Mouse (Mus musculus) forebrain, embryonic 13.5 days (tissue): ENCODE measurements around the gene Wdr53. TPM values are rescaled to one million over a fixed set of nuclear protein-coding genes. Genes with fewer than 3 reads are reported as not detected.
"Not testable (repeated sequence)": the region's sequence is repeated elsewhere in the genome, so short reads cannot be mapped to it uniquely, and the experiment has no call there.

Experiments
- ATAC-seq: fragments of 200-750 bp; cut with Nextera tagmentation; 2 replicates; pipeline ENCODE4 v1.8.0; 2017
- H3K27ac ChIP-seq: fragments of 300-500 bp; sonication (generic); 2 replicates; pipeline ENCODE4 v1.5.1; 2015; ENCODE audit warnings: inconsistent platforms, mild to moderate bottlenecking, moderate library complexity
- H3K27me3 ChIP-seq: fragments of 300-500 bp; sonication (generic); 2 replicates; pipeline ENCODE4 v1.6.1; 2015; ENCODE audit warnings: mild to moderate bottlenecking, inconsistent platforms
- H3K36me3 ChIP-seq: fragments of 300-500 bp; sonication (generic); 2 replicates; pipeline ENCODE4 v1.6.1; 2015; ENCODE audit warnings: mild to moderate bottlenecking, inconsistent platforms; ENCODE audit not compliant: poor library complexity, severe bottlenecking
- H3K4me1 ChIP-seq: fragments of 300-500 bp; sonication (generic); 2 replicates; pipeline ENCODE4 v1.6.1; 2015; ENCODE audit warnings: inconsistent platforms
- H3K4me2 ChIP-seq: fragments of 300-500 bp; sonication (generic); 2 replicates; pipeline ENCODE4 v1.6.1; 2015; ENCODE audit warnings: inconsistent platforms, mild to moderate bottlenecking, moderate library complexity
- H3K4me3 ChIP-seq: fragments of 300-500 bp; sonication (generic); 2 replicates; pipeline ENCODE4 v1.5.1; 2015; ENCODE audit warnings: mild to moderate bottlenecking, inconsistent platforms
- H3K9ac ChIP-seq: fragments of 300-500 bp; sonication (generic); 2 replicates; pipeline ENCODE4 v1.6.1; 2015; ENCODE audit warnings: mild to moderate bottlenecking, inconsistent platforms
- H3K9me3 ChIP-seq: fragments of 300-500 bp; sonication (generic); replicated peaks from 2 replicates; pipeline ENCODE4 v1.6.1; 2016; ENCODE audit warnings: inconsistent platforms
- WGBS: fragments of 180-500 bp; shearing (Covaris S2); methylation state at CpG from one replicate; pipeline ENCODE4 v1.1.7; 2015; 5-methylcytosine and 5-hydroxymethylcytosine counted together
- microRNA counts: library from miRNA; unstranded; fragments of <30 nt; microRNA quantifications from one replicate; lab custom pipeline; 2016
- microRNA-seq: library from miRNA; unstranded; fragments of <30 nt; microRNA quantifications from one replicate; pipeline ENCODE4, GENCODE M21; 2016
- polyA plus RNA-seq: library from polyadenylated mRNA; unstranded; fragments of >200 nt; fragmentation: Nextera tagmentation; extraction: Ambion mirVana; gene quantifications from 2 replicates; pipeline ENCODE4 v1.2.1, GENCODE M21; 2015

Wdr53 gene
- polyA plus RNA-seq, 1 experiment from 2014 or later: 18.3 TPM

- no peak for ATAC-seq
Measured at GRCm38 (mm10) chr16:32282608-32283007, 35.6 kb downstream of the Wdr53 start.

GRCm38 (mm10) chr16:32291821-32292220, 44.8 kb downstream of the Wdr53 start:
- Histone ChIP-seq H3K9me3 (no peaks in the 10 kb centered on the region), H3K4me1 (no peaks in the 10 kb centered on the region), H3K4me2 (no peak overlapping the region), H3K27ac (no peak overlapping the region), H3K27me3 (no peaks in the 10 kb centered on the region), H3K36me3 (peaks cover 63% of the 10 kb centered on the region), H3K9ac (no peak overlapping the region), H3K4me3 (no peak overlapping the region)
- 92% methylated on average over 4 of the region's 4 CpGs for WGBS
- no peak for ATAC-seq

More at GRCm38 (mm10) chr16:32282608-32283007, 35.6 kb downstream of the Wdr53 start:
- H3K9ac ChIP-seq: no peak overlapping the region
- peaks cover 33% of the 10 kb centered on the region for H3K4me1 ChIP-seq
- peaks cover 61% of the 10 kb centered on the region for H3K36me3 ChIP-seq
- H3K4me2 ChIP-seq: no peak overlapping the region
- no peaks in the 10 kb centered on the region for H3K9me3 ChIP-seq
- H3K27ac ChIP-seq: no peak overlapping the region
- no peaks in the 10 kb centered on the region for H3K27me3 ChIP-seq
- no peak overlapping the region for H3K4me3 ChIP-seq

GRCm38 (mm10) chr16:32299617-32300016, 52.6 kb downstream of the Wdr53 start:
- not testable (repeated sequence) for H3K27me3 ChIP-seq, H3K9me3 ChIP-seq, H3K27ac ChIP-seq, H3K4me2 ChIP-seq, H3K4me3 ChIP-seq, H3K9ac ChIP-seq, ATAC-seq, H3K4me1 ChIP-seq
- H3K36me3 ChIP-seq: peaks cover 59% of the 10 kb centered on the region
- 96% methylated on average over 4 of the region's 4 CpGs for WGBS

- H3K9ac ChIP-seq: no peak overlapping the region
- H3K27ac ChIP-seq: no peak overlapping the region
- H3K9me3 ChIP-seq: no peaks in the 10 kb centered on the region
- 44% methylated on average over 1 of the region's 1 CpGs for WGBS
- H3K4me1 ChIP-seq: no peaks in the 10 kb centered on the region
- no peaks in the 10 kb centered on the region for H3K27me3 ChIP-seq
- H3K36me3 ChIP-seq: peaks cover 36% of the 10 kb centered on the region
- no peak overlapping the region for H3K4me3 ChIP-seq
- H3K4me2 ChIP-seq: no peak overlapping the region
- ATAC-seq: no peak
Measured at GRCm38 (mm10) chr16:32303046-32303445, 56.0 kb downstream of the Wdr53 start.

- WGBS: 93% methylated on average over 7 of the region's 7 CpGs
- H3K4me2 ChIP-seq: no peak overlapping the region
- no peaks in the 10 kb centered on the region for H3K4me1 ChIP-seq
- no peak for ATAC-seq
- H3K4me3 ChIP-seq: no peak overlapping the region
- H3K36me3 ChIP-seq: peaks cover 28% of the 10 kb centered on the region
- no peak overlapping the region for H3K9ac ChIP-seq
- no peak overlapping the region for H3K27ac ChIP-seq
- no peaks in the 10 kb centered on the region for H3K9me3 ChIP-seq
- H3K27me3 ChIP-seq: no peaks in the 10 kb centered on the region
Measured at GRCm38 (mm10) chr16:32303886-32304285, 56.9 kb downstream of the Wdr53 start.

MicroRNAs within 50 kb of the gene (microRNA counts, 519-probe panel; counts per million panel counts)
- microRNA mmu-miR-1946a (lab: Ali Mortazavi, UCI): 177 counts per million, percentile 53 among the panel's probes with 10 or more counts

Small RNA genes within 50 kb of the gene (microRNA-seq; reads per million reads assigned to microRNA genes)
- gene Mir1946a: not detected

Other genes with a start within 250 kb of the Wdr53 start
- 17.1 and 19.5 TPM in 2 replicates for gene Senp5, start 243.9 kb upstream of the Wdr53 start, polyA plus RNA-seq
- gene Pak2, start 167.9 kb upstream of the Wdr53 start, polyA plus RNA-seq: 42.5 and 45.4 TPM in 2 replicates
- 148 and 158 TPM in 2 replicates for gene Pigx, start 147.5 kb upstream of the Wdr53 start, polyA plus RNA-seq
- 39.5 and 44.3 TPM in 2 replicates for gene Cep19, start 147.4 kb upstream of the Wdr53 start, polyA plus RNA-seq
- 6.7 and 7.2 TPM in 2 replicates for gene Nrros, start 81.6 kb upstream of the Wdr53 start, polyA plus RNA-seq
- not detected in 2 replicates for gene Bex6, start 67.4 kb upstream of the Wdr53 start, polyA plus RNA-seq
- gene Fbxo45, start 69 bp upstream of the Wdr53 start, polyA plus RNA-seq: 8.8 and 8.9 TPM in 2 replicates
- gene Smco1, start 24.2 kb downstream of the Wdr53 start, polyA plus RNA-seq: not detected in 2 replicates
- 38.5 and 39.3 TPM in 2 replicates for gene Rnf168, start 30.2 kb downstream of the Wdr53 start, polyA plus RNA-seq
- 29.9 and 32.0 TPM in 2 replicates for gene Ubxn7, start 85.0 kb downstream of the Wdr53 start, polyA plus RNA-seq
- gene Tm4sf19, start 153.3 kb downstream of the Wdr53 start, polyA plus RNA-seq: not detected in 2 replicates
- 34.5 and 37.5 TPM in 2 replicates for gene Tctex1d2, start 172.5 kb downstream of the Wdr53 start, polyA plus RNA-seq
- 44.1 and 48.1 TPM in 2 replicates for gene Pcyt1a, start 183.7 kb downstream of the Wdr53 start, polyA plus RNA-seq
- 0.25 and 0.49 TPM in 2 replicates for gene Slc51a, start 240.7 kb downstream of the Wdr53 start, polyA plus RNA-seq
- gene Zdhhc19, start 249.0 kb downstream of the Wdr53 start, polyA plus RNA-seq: not detected in 2 replicates